Mouse (Mus musculus): ENCODE measurements around the gene Mtf2.

DNA sequence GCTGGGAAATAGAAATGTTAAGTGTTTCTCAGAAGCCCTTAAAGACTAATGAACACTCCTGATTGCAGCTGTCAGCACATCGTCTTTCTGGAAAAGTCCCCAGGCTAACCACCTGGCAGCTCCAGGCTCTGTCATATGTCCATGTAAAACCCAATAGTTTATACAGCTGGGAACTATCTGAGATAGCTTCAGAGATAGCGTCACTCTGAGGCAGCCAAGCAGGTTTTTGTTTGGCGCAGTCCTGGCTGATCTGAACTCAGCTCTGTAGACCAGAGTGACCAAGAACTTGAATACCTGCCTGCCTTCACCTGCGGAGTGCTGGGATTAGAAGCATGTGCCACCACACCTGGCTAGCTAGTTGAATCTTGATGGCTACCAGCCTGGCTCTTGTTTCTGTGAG is 37.2 kb upstream of the Mtf2 start:
- TF ChIP-seq GATA1 (IDR thresholded peaks at IDR 0.05; ENCODE audit: low read length) (no peak), TAL1 (IDR thresholded peaks at IDR 0.05; ENCODE audit: low read length) (no peak)
